ENCODE assay signal across 11 mouse cellular contexts in the genomic region with DNA sequence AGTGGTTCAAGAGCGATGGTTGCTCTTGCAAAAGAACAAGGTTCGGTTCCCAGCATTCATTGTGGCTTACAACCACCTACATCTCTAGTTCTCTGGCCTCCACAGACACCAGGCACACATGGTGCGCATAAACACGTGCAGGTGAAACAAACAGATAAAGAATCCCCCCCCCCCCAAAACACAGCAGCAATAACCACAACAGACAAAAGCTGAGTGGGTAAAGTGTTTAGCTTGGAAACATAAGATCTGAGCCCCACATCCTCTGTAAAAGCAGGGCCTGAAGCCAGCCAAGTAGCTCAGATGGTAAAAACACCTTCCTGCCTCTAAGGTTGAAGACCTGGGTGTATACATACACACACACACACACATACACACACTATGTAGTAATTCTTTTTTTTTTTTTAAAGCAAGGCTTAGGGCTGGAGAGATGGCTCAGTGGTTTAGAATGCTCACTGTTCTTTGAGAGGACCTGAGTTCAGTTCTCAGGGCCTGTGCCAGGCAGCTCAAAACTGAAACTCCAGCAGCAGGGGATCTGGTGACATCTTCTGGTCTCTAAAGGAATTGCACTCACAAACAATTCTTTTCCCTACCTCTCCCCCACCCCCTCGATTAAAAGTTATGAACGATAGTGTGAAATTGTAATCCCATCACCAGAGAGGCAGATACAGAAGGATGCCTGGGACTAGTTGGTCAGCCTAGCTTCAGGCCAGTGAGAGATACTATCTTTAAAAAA. TPM values are rescaled to one million over a fixed set of nuclear protein-coding genes. Genes with fewer than 3 reads are reported as not detected.
DNase-seq lines count a peak whose midpoint lies in the region; ATAC-seq and TF ChIP-seq lines count a peak whose summit lies in the region.
"Had no signal": no experiment of that assay in that cellular context is flagged by ENCODE, and none has a peak within 500 bp of the region (broad histone marks: within the 10 kb centered on the region; RNA-seq: fewer than 3 reads in every experiment).

No protein-coding gene starts in this region.

- intact Hi-C loops in left cerebral cortex, adult 2 months (cut with DNase I): no loop called here

- no peak overlapping the region for H3K4me3 ChIP-seq in left cerebral cortex, adult 2 months
- H3K4me3 ChIP-seq: heart, embryonic 15.5 days; intestine, embryonic 15.5 days; midbrain, embryonic 15.5 days had no signal

- ATAC-seq in CD4-positive, CD25-positive, alpha-beta regulatory T cell, adult 4 months: peak; percentile 17
- ATAC-seq: midbrain, embryonic 15.5 days; Patski had no signal

- DNase-seq in left cerebral cortex, adult 2 months (ENCODE audit: extremely low spot score in 1 of 2, low spot score in 2 of 2): no peak
- no peak for DNase-seq in left cerebral cortex, adult 8-10 months (ENCODE audit: low spot score in 2 of 2)
- peak; percentile 67 for DNase-seq in ZHBTc4 (ENCODE audit: low read depth, low spot score)
- peak; percentile 84 for DNase-seq in thymus, postnatal 0 days (ENCODE audit: low spot score)
- no peak for DNase-seq in urinary bladder, postnatal 25 days (ENCODE audit: low spot score)
- no peak for DNase-seq in urinary bladder, adult 18-20 months (ENCODE audit: low spot score in 2 of 2)

- peak; percentile 45 for TF ChIP-seq CTCF in left cerebral cortex, adult 2 months (IDR thresholded peaks at IDR 0.05)

- no peak overlapping the region for H3K27ac ChIP-seq in left cerebral cortex, adult 2 months
- H3K27ac ChIP-seq: intestine, embryonic 15.5 days; midbrain, embryonic 15.5 days had no signal

RNA-seq across cellular contexts. Expression of gene Gtf2i, which starts 58.5 kb away (rescaled TPM):
- total RNA-seq in left cerebral cortex, adult 2 months (2021): 100 to 1,000 TPM; 219 to 221 TPM
- total RNA-seq in left cerebral cortex, adult 8-10 months (2022): 100 to 1,000 TPM; 193 to 217 (median 197) TPM
- 100 to 1,000 TPM in 1 of 2 experiments, 10 to 100 TPM in 1; 96.3 to 125 TPM for polyA plus RNA-seq in CD4-positive, CD25-positive, alpha-beta regulatory T cell, adult 4 months (2017; shearing (Covaris generic))
- polyA plus RNA-seq in thymus, postnatal 0 days (2015; fragmentation: Nextera tagmentation; extraction: Ambion mirVana): 124 and 130 TPM in 2 replicates

Comparison
In these comparisons a context has a peak if more than half of its experiments do, and no peak if none do; other contexts are left out.
1. DNase-seq: peak in ZHBTc4 (single experiment) and thymus, postnatal 0 days (single experiment); none in left cerebral cortex, adult 2 months (0 of 2), left cerebral cortex, adult 8-10 months (0 of 2), urinary bladder, postnatal 25 days (single experiment) and urinary bladder, adult 18-20 months (0 of 2).